Mouse (Mus musculus): Measurements from ENCODE around the gene Nfib.

DNA sequence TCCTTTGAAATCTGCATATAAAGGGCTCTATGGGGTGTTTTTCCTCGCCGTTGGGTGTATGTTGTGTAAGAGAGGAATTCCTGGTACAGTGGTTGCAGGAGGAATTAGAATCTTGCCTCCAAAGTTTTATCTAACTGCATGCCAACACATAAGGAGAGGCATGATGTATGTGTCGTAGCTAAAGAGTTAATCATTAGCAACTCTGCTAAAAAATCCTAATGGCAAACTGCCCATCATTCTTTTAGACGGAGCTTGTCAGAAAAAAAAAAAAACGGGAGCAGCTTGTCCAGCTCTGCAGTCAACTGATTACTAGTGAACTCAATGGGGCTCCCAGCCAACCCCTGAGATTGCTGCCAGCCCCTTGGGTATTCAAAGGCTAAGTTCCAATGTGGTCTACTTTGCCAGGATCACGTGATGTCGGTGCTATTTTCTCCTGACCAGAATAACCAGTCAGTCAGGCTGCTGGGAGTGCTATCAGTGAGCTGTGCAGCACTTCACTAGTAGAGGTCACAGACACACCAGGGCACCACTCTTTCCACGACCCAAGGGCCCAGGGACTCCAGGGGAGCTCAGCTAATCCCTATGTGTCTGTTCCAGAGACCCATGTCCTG, 258.4 kb downstream of the Nfib start:
- TF ChIP-seq CTCF (IDR thresholded peaks at IDR 0.05) (no peak), EP300 (IDR thresholded peaks at IDR 0.05) (peak; percentile 92)

Measured in lung, postnatal 0 days (tissue).